Mouse (Mus musculus) heart, postnatal 10 days (tissue): ENCODE measurements around the gene Serinc4. TPM values are rescaled to one million over a fixed set of nuclear protein-coding genes. Genes with fewer than 3 reads are reported as not detected.

ENCODE experiments used
- DNase-seq, 2 experiments: peaks; one replicate each; pipeline ENCODE4 v3.0.0; 2021
- intact Hi-C: fragments of 180-260 bp; cut with DNase I; formaldehyde crosslinking; loops from one replicate; pipeline ENCODE4 v1.15.1; 2025
- microRNA-seq, 2 experiments: library from miRNA; unstranded; fragments of <30 nt; microRNA quantifications; one replicate each; pipeline ENCODE4 v1.2.0; 2022
- total RNA-seq, 2 experiments: library from RNA; stranded (reverse); gene quantifications; 2 replicates each; pipeline ENCODE4 v1.2.3; 2021

The Serinc4 gene
- total RNA-seq, 2 experiments from 2014 or later: not detected

- intact Hi-C loops: no loop called here
- DNase-seq: no peak
Measured at GRCm38 (mm10) chr2:121412843-121413386, 43.7 kb downstream of the Serinc4 start.

GRCm38 (mm10) chr2:121408160-121408559 is 48.4 kb downstream of the Serinc4 start:
- intact Hi-C loops: no loop called here
- peak in 1 of 2 experiments; percentile 40 for DNase-seq

DNA sequence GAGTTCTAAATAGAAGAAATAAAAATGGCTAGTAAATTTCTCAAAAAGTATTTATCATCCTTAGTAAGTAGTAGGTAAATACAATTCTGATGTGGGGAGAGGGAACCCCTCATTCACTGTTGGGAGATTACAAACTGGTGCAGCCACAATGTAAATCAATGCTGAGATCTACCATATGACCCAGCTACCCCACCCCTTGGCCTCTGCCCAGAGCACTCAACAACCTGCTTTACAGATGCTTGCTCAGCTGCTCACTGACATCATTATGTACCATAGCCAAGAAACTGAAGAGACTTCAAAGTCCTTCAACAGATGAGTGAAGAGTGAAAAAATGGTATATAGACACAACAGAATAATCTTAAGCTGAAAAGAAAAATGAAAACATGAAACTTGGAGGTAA is 53.3 kb downstream of the Serinc4 start:
- no peak for DNase-seq
- intact Hi-C loops: no loop called here

- DNase-seq: peak; percentile 72 to 87
- intact Hi-C loops: loop anchor here (5.0 kb wide), 1 partner anchor 209 kb away; no protein-coding TSS in a partner anchor
Measured at GRCm38 (mm10) chr2:121396624-121397023, 60.0 kb downstream of the Serinc4 start.

Small RNA genes lying within 50 kb of the gene (microRNA-seq; reads per million reads assigned to microRNA genes)
- 0 reads per million in 2 experiments for gene Gm22953

Other genes starting within 250 kb of the Serinc4 start
- 10 to 100 TPM; 51.6 to 57.8 TPM for gene Trp53bp1, start 185.4 kb downstream of the Serinc4 start, total RNA-seq
- gene Map1a, start 167.2 kb downstream of the Serinc4 start, total RNA-seq: 10 to 100 TPM in 1 of 2 experiments, 1 to 10 TPM in 1; 9.6 to 12.2 TPM
- gene Ppip5k1, start 101.4 kb downstream of the Serinc4 start, total RNA-seq: 10 to 100 TPM; 23.5 to 25.0 TPM
- 1 to 10 TPM; 1.3 to 1.6 TPM for gene Ckmt1, start 99.1 kb downstream of the Serinc4 start, total RNA-seq
- gene Strc, start 69.6 kb downstream of the Serinc4 start, total RNA-seq: not detected
- gene Pdia3, start 43.0 kb downstream of the Serinc4 start, total RNA-seq: 100 to 1,000 TPM; 141 to 172 TPM
- gene Catsper2, start 43.0 kb downstream of the Serinc4 start, total RNA-seq: 1 to 10 TPM; 2.2 to 3.2 TPM
- gene Ell3, start 12.5 kb downstream of the Serinc4 start, total RNA-seq: under 1 TPM; 0.14 to 0.25 TPM
- gene Serf2, start 7.6 kb downstream of the Serinc4 start, total RNA-seq: 100 to 1,000 TPM; 407 to 422 TPM
- 10 to 100 TPM; 22.1 to 23.2 TPM for gene Hypk, start 3.5 kb downstream of the Serinc4 start, total RNA-seq
- gene Mfap1b, start 17.3 kb upstream of the Serinc4 start, total RNA-seq: 10 to 100 TPM; 25.4 to 28.7 TPM
- gene Mfap1a, start 49.9 kb upstream of the Serinc4 start, total RNA-seq: 10 to 100 TPM; 27.2 to 28.1 TPM
- 1 to 10 TPM; 6.2 to 8.3 TPM for gene Wdr76, start 49.9 kb upstream of the Serinc4 start, total RNA-seq